Mouse (Mus musculus): ENCODE measurements around the gene Usp49.
"Not testable (repeated sequence)": the region's sequence is repeated elsewhere in the genome, so short reads cannot be mapped to it uniquely, and the experiment has no call there.

Gene Usp49

GRCm38 (mm10) chr17:47630678-47631065, at the start of gene Usp49:
Gene Usp49 (plus strand): TSS chr17:47630690.
- DNase-seq (ENCODE audit: low spot score in 2 of 2) = no peak

DNA sequence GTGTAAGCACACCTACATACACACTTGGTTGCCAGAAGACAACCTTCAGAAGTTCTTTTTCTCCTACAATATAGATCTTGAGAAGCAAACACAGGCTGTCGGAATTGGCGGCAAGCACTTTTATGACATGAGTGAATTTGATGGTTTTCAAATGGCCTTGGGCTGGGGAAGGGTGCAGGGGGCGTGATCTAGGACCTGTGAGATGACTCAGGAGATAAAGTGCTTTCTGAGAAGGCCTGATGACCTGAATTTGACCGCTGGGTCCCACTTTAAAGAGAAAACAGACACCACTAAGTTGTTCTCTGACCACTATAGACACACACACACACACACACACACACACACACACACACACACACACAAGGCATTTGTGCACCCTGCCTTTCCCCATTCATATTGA, 49.5 kb upstream of the Usp49 start:
- DNase-seq (ENCODE audit: low spot score in 2 of 2) = no peak

- DNase-seq (ENCODE audit: low spot score in 2 of 2) = no peak
Measured at GRCm38 (mm10) chr17:47588517-47588916, 42.0 kb upstream of the Usp49 start.

DNA sequence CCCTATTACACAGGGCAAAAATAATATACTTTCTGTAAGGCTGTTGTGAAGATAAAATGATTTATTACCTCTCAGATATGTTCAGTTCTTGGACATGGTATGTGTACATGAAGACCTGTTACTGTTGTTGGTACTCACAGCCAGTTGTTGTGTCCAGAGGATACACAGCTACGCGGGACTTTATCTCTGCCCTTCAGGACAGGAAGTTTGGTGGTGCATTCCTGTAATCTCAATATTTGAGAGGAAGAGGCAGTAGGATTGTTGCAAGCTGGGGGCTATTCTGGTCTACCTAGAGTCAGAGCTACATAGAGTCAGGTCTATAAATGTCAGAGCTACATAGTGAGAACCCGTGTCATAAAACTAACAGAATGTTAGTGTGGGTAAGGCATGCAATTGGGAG, 39.4 kb upstream of the Usp49 start:
- DNase-seq (ENCODE audit: low spot score in 2 of 2) = no peak

GRCm38 (mm10) chr17:47593215-47593853, 37.2 kb upstream of the Usp49 start:
- peak; percentile 88 to 93 for DNase-seq (ENCODE audit: low spot score in 2 of 2)

GRCm38 (mm10) chr17:47593854-47594182, 36.7 kb upstream of the Usp49 start:
- no peak for DNase-seq (ENCODE audit: low spot score in 2 of 2)

DNA sequence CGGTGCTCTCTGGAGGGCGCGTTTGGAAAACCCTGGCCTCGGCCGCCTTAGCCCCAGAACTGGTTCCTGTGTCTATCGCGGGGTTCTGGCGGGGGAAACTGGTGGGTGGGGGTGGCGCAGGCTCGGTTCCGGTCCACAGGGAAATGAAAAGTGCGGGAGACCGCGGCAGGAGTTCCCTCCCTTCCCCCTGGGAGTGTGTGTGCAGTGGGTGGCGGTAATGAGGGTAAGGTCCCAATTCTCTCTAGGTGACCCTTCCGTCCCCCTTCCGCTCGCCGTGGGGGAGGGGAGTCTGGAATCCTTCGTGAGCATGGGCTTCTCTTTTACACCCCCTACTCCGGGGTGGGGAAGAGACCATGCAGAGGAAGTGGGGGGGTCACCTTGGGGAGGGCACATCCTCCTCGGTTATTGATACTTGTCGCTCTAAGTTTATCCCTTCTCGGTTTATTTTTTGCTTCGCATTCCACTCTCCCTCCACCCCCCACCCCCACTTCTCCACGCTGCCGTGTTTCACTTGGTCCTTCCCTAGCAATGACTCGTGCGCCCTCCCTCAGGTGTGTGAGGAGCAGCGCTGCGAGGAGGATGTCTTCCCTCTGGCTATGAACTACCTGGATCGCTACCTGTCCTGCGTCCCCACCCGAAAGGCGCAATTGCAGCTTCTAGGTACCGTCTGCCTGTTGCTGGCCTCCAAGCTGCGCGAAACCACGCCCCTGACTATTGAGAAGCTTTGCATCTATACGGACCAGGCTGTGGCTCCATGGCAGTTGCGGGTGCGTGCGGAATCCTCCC, 36.1 kb upstream of the Usp49 start:
- DNase-seq (ENCODE audit: low spot score in 2 of 2) = peak in 1 of 2 experiments; percentile 34

DNA sequence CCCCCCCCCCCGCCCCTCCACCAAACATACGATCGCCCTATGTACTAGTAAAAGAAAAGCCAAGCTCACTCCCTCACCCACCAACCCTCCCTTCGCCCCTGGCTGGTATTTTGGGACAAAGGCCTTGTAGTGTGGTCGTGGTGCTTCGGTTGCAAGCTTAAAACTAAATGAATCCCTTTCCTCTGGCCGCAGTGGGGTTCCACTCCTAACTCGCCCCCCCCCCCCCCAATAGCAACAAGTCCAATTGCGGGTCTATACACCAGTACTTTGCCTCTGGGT, 35.6 kb upstream of the Usp49 start:
- DNase-seq (ENCODE audit: low spot score in 2 of 2) = no peak

- DNase-seq (ENCODE audit: low spot score in 2 of 2) = peak in 1 of 2 experiments; percentile 51
Measured at GRCm38 (mm10) chr17:47595248-47596161, 35.0 kb upstream of the Usp49 start.

GRCm38 (mm10) chr17:47596162-47596838, 34.2 kb upstream of the Usp49 start:
- DNase-seq (ENCODE audit: low spot score in 2 of 2) = no peak

DNA sequence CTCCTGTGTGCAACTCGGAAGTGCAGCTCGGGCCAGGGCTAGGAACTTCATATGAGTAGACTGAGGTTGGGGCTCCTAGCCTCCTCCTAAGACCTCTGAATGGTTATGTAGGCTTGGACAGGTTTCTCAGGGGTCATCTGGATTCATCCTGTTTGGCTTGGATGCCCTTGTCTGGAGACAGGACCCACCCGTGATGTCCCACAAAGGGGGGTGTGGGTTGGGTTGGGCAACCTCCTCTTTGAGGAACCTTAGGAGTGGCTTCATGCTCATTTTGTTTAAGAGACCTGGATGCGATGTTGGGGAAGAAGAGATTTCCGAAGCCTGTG, 33.7 kb upstream of the Usp49 start:
- no peak for DNase-seq (ENCODE audit: low spot score in 2 of 2)

- DNase-seq (ENCODE audit: low spot score in 2 of 2) = no peak
Measured at GRCm38 (mm10) chr17:47597261-47597660, 33.2 kb upstream of the Usp49 start.

DNA sequence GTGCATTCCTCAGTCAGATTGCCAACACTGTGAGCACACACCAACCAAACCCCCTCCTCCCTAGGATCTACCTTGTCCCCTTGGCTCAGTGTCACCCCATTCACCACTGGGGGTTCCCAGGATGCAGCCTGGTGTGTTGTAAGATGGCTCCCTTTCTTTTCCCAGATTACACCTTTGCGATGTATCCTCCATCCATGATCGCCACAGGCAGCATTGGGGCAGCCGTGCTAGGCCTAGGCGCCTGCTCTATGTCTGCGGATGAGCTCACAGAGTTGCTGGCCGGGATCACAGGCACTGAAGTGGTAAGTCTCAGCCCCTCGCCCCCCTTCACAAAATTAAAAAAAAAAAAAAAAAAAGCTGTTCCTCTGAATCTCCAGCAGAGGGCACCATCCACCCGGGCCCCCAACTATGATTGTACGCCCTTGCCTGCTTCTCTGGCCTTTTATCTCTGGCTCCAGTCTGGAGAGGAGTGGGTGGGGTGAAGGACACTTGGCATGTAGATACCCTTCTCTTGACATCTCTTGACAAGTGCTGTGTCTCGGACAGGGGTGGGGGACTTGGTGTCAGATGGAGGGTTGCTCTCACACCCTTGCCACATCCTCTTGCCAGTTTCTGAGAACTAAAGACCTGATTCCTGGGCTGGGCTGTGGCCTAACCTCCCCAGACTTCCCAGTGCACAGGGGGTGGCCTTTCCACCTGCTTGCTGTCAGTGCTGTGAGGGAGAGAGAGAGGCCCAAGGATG, 32.5 kb upstream of the Usp49 start:
- no peak for DNase-seq (ENCODE audit: low spot score in 2 of 2)

DNA sequence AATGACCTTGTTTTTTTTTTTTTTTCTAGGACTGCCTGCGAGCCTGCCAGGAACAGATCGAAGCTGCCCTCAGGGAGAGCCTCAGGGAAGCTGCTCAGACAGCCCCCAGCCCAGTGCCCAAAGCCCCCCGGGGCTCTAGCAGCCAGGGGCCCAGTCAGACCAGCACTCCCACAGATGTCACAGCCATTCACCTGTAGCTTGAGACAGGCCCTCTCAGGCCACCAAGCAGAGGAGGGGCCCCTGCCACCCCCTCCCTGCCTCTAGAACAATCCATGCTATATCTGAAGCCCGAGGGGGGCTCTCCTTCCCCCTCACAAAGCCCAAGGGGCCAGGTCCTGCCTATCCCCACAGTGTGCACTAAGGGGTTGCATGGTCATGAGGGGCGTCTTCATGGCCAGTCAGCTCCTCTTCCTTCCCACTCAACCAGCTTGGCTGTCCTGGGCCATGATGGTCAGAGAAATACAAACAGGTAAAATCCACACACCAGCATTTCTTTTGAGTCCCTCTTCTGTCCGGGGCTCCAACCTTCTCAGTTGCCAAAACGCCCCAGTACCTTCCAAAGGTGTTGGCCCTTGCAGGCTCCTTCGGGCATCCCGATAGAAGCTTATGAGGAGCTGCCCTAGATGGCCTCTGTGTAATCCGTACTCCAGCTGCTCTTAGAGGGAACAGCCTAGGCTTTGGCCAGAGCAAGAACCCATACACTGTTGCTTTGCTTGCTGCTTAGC, 31.7 kb upstream of the Usp49 start:
- not testable (repeated sequence) for DNase-seq (ENCODE audit: low spot score in 2 of 2)

- no peak for DNase-seq (ENCODE audit: low spot score in 2 of 2)
Measured at GRCm38 (mm10) chr17:47599511-47600297, 30.8 kb upstream of the Usp49 start.

DNA sequence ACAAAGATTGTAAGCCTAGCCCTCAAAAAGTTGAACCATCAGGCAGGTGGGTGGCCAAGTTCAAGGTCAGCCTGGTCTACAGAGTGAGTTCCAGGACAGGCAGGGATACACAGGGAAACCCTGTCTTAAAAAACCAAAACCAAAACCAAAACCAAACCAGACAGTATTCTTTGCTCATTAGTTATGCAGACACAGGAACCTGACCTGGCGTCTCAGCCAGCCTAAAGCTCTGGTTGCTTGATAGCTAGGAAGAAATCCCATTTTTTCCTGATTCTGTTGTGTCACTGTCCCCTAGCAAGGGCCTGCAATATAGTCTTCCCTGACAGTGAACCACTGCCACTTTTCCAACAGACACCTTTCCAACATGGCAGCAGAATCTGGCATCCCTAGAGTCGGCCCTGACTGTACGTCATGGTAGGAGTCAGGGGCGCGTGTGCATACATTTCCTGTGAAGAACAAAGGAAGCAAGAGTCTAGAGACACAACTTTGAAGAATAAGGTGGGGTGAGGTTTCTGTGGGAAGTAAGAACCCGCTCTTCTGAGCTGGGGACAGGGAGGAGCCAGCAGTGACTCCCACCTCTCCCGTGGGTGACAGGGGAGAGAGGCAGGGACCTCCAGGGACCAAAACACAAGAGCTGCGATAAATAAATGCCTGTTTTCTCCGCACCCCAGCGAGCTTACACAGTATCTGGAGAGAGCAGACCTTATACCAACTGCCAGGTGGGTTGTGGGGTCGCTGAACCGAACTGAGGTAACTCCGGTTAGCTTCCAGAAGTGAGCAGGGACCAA, 29.7 kb upstream of the Usp49 start:
- no peak for DNase-seq (ENCODE audit: low spot score in 2 of 2)

DNA sequence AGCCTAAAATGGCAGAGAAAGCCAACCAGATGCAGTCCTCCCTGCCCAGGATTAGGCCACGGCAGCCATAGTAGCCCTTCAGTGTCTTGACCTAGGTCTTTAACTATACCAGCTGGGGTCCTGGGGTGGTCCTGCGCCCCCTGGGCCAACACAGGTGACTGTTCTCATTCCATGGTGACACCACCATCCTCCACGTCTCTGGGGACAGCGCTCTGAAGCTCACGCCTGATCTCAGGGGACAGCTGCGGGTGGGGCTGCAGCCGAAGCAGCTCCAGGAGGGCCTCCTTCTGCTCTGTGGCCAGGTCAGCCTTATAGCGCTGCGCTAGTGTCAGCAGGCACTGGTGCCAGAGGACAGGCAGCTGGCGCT, 29.1 kb upstream of the Usp49 start:
- no peak for DNase-seq (ENCODE audit: low spot score in 2 of 2)

- DNase-seq (ENCODE audit: low spot score in 2 of 2) = no peak
Measured at GRCm38 (mm10) chr17:47602289-47602688, 28.2 kb upstream of the Usp49 start.

- no peak for DNase-seq (ENCODE audit: low spot score in 2 of 2)
Measured at GRCm38 (mm10) chr17:47606220-47606619, 24.3 kb upstream of the Usp49 start.

Measured in urinary bladder, postnatal 36 days (tissue).